Comparison of ENCODE assay signal across 12 mouse cellular contexts in genomic region chr2:143723231-143723630, GRCm38 (mm10).
DNase-seq lines count a peak whose midpoint lies in the region; ATAC-seq and TF ChIP-seq lines count a peak whose summit lies in the region.
"Had no signal": no experiment of that assay in that cellular context is flagged by ENCODE, and none has a peak within 500 bp of the region (broad histone marks: within the 10 kb centered on the region; RNA-seq: fewer than 3 reads in every experiment).

No protein-coding gene starts in this region.

- H3K36me3 ChIP-seq in hindbrain, embryonic 11.5 days (ENCODE audit: control insufficient read depth, insufficient read depth, low read length): no peaks in the 10 kb centered on the region
- H3K36me3 ChIP-seq in hindbrain, embryonic 10.5 days: no peaks in the 10 kb centered on the region
- no peaks in the 10 kb centered on the region for H3K36me3 ChIP-seq in midbrain, postnatal 0 days (ENCODE audit: insufficient read depth, low read length)
- no peaks in the 10 kb centered on the region for H3K36me3 ChIP-seq in midbrain, embryonic 15.5 days (replicated peaks)
- H3K36me3 ChIP-seq: heart, embryonic 10.5 days; neural tube, embryonic 12.5 days had no signal

- H3K9ac ChIP-seq in hindbrain, embryonic 11.5 days (ENCODE audit: low read depth, low read length): no peak overlapping the region
- H3K9ac ChIP-seq in midbrain, postnatal 0 days (replicated peaks; ENCODE audit: low read length, poor library complexity, severe bottlenecking): no peak overlapping the region
- no peak overlapping the region for H3K9ac ChIP-seq in midbrain, embryonic 15.5 days
- H3K9ac ChIP-seq: hindbrain, embryonic 14.5 days; liver, embryonic 14.5 days; neural tube, embryonic 12.5 days had no signal

- 24% methylated on average over 4 of the region's 4 CpGs for WGBS in hindbrain, embryonic 11.5 days
- 35% methylated on average over 4 of the region's 4 CpGs for WGBS in hindbrain, embryonic 10.5 days
- WGBS in midbrain, postnatal 0 days: 21% methylated on average over 4 of the region's 4 CpGs
- WGBS in midbrain, embryonic 15.5 days: 24% methylated on average over 4 of the region's 4 CpGs

- peak; percentile 50 for TF ChIP-seq CTCF in midbrain, postnatal 0 days (IDR thresholded peaks at IDR 0.05)

- H3K27me3 ChIP-seq in hindbrain, embryonic 11.5 days (ENCODE audit: control insufficient read depth, insufficient read depth, low read length): no peaks in the 10 kb centered on the region
- no peaks in the 10 kb centered on the region for H3K27me3 ChIP-seq in hindbrain, embryonic 10.5 days (ENCODE audit: insufficient read depth, poor library complexity, severe bottlenecking)
- no peaks in the 10 kb centered on the region for H3K27me3 ChIP-seq in midbrain, postnatal 0 days (ENCODE audit: insufficient read depth, low read length)
- no peaks in the 10 kb centered on the region for H3K27me3 ChIP-seq in midbrain, embryonic 15.5 days (replicated peaks)
- H3K27me3 ChIP-seq: neural tube, embryonic 12.5 days had no signal

- H3K4me2 ChIP-seq in hindbrain, embryonic 11.5 days (replicated peaks; ENCODE audit: low read depth, low read length): no peak overlapping the region
- no peak overlapping the region for H3K4me2 ChIP-seq in midbrain, postnatal 0 days (ENCODE audit: low read depth, low read length, poor library complexity, severe bottlenecking)
- H3K4me2 ChIP-seq in midbrain, embryonic 15.5 days: no peak overlapping the region
- H3K4me2 ChIP-seq: hindbrain, embryonic 14.5 days; neural tube, embryonic 12.5 days had no signal

- H3K27ac ChIP-seq in hindbrain, embryonic 11.5 days (ENCODE audit: low read depth, low read length): no peak overlapping the region
- no peak overlapping the region for H3K27ac ChIP-seq in hindbrain, embryonic 10.5 days
- no peak overlapping the region for H3K27ac ChIP-seq in midbrain, postnatal 0 days (ENCODE audit: low read depth, low read length)
- H3K27ac ChIP-seq in midbrain, embryonic 15.5 days: no peak overlapping the region
- H3K27ac ChIP-seq: heart, embryonic 10.5 days; hindbrain, embryonic 14.5 days; liver, embryonic 14.5 days; neural tube, embryonic 12.5 days had no signal

- no peak for ATAC-seq in hindbrain, embryonic 11.5 days (ENCODE audit: low FRiP score)
- ATAC-seq in midbrain, postnatal 0 days (ENCODE audit: low FRiP score): no peak
- no peak for ATAC-seq in midbrain, embryonic 15.5 days (replicated peaks)

- no peaks in the 10 kb centered on the region for H3K4me1 ChIP-seq in hindbrain, embryonic 11.5 days (replicated peaks; ENCODE audit: control insufficient read depth, insufficient read depth, low read length)
- no peaks in the 10 kb centered on the region for H3K4me1 ChIP-seq in hindbrain, embryonic 10.5 days (replicated peaks)
- no peaks in the 10 kb centered on the region for H3K4me1 ChIP-seq in midbrain, postnatal 0 days (ENCODE audit: insufficient read depth, low read length)
- H3K4me1 ChIP-seq in midbrain, embryonic 15.5 days: no peaks in the 10 kb centered on the region
- H3K4me1 ChIP-seq: heart, embryonic 10.5 days; neural tube, embryonic 12.5 days had no signal

- H3K4me3 ChIP-seq in hindbrain, embryonic 11.5 days (ENCODE audit: low read depth, low read length): no peak overlapping the region
- no peak overlapping the region for H3K4me3 ChIP-seq in hindbrain, embryonic 10.5 days
- no peak overlapping the region for H3K4me3 ChIP-seq in midbrain, postnatal 0 days (ENCODE audit: low read depth, low read length)
- no peak overlapping the region for H3K4me3 ChIP-seq in midbrain, embryonic 15.5 days
- H3K4me3 ChIP-seq: heart, embryonic 10.5 days; neural tube, embryonic 12.5 days had no signal

- DNase-seq in cerebellum, adult 18-20 months: peak; percentile 35 to 47
- DNase-seq in cerebellum, adult 9-11 months: no peak
- DNase-seq in hindbrain, embryonic 11.5 days (ENCODE audit: low spot score): peak; percentile 24
- no peak for DNase-seq in hindbrain, embryonic 10.5 days (ENCODE audit: low spot score)
- no peak for DNase-seq in midbrain, postnatal 0 days (ENCODE audit: low spot score)
- no peak for DNase-seq in spleen, postnatal 4 days (ENCODE audit: low spot score in 2 of 2)
- no peak for DNase-seq in Muller cell, postnatal 12 days (ENCODE audit: inconsistent ontology term)

- no peaks in the 10 kb centered on the region for H3K9me3 ChIP-seq in hindbrain, embryonic 11.5 days (ENCODE audit: control insufficient read depth, low read length)
- no peaks in the 10 kb centered on the region for H3K9me3 ChIP-seq in hindbrain, embryonic 10.5 days
- no peaks in the 10 kb centered on the region for H3K9me3 ChIP-seq in midbrain, postnatal 0 days (ENCODE audit: low read length)
- H3K9me3 ChIP-seq in midbrain, embryonic 15.5 days: no peaks in the 10 kb centered on the region
- H3K9me3 ChIP-seq: heart, embryonic 10.5 days; neural tube, embryonic 12.5 days had no signal

Comparison
In these comparisons a context has a peak if more than half of its experiments do, and no peak if none do; other contexts are left out.
1. DNase-seq: peak in cerebellum, adult 18-20 months (2 of 2) and hindbrain, embryonic 11.5 days (single experiment); none in cerebellum, adult 9-11 months (single experiment), hindbrain, embryonic 10.5 days (single experiment), midbrain, postnatal 0 days (single experiment), spleen, postnatal 4 days (0 of 2) and Muller cell, postnatal 12 days (single experiment).